Mouse (Mus musculus) frontal cortex, postnatal 36 days (tissue): Measurements from ENCODE around the gene Arpc1a.
A peak's percentile ranks its signal among the peaks of the same experiment; 100 is the strongest.

Source experiments
- DNase-seq, 2 experiments: peaks; one replicate each; pipeline ENCODE4 v3.0.0; 2022; ENCODE audit warnings: low spot score in 2 of 2

The Arpc1a gene

DNA sequence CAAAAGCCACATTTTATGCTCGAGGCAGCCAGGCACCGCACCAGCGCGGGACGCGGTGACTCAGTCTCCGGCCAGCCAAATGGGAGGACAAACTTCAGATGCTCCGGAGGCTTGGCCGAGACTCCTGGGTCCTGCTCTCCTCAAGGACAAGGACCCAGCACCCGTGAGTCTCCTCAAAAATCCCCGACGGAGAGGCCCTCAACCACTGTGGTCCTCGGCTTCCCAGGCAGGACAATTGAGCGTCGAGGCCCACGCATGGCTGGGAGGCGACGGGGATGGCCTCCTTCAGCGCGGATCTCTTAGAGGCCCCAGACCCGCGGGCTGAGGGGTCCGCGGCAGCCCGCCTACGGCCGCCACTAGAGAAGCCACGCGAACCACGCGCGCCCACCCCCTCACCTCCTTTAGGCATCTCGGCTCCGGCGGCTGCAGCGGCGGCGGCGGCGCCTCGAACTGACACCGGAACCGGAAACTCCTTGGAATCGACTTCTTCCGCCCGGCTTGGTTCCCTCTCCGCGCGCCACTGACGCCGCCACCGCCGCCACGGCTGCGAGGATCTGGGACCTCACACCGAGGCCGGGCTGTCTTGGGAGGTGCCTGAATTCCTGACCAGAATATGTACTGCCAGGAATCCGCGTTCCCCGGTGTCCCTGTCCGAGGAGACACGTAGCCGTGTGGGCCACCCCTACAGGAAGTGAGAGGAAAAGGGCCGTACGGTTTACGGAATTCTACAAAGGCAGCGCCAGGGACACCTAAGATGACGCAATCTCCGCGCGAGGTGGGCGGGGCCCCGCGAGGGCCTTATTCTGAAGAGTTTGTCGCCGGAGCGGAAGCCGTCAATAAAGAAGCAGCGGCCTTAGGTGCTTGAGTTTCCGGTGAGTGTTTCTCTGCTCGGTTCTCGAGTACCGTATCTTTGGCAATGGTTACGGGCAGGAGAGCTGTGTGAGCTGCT, 56.2 kb downstream of the Arpc1a start, which contains the start of the genes Pdap1 and Bud31:
Gene Pdap1, minus strand, starts transcription at position 668 of the 949 bp plus-strand sequence.
Gene Bud31, plus strand, starts transcription at position 792 of the 949 bp plus-strand sequence.
- peak; percentile 96 to 97 for DNase-seq

DNA sequence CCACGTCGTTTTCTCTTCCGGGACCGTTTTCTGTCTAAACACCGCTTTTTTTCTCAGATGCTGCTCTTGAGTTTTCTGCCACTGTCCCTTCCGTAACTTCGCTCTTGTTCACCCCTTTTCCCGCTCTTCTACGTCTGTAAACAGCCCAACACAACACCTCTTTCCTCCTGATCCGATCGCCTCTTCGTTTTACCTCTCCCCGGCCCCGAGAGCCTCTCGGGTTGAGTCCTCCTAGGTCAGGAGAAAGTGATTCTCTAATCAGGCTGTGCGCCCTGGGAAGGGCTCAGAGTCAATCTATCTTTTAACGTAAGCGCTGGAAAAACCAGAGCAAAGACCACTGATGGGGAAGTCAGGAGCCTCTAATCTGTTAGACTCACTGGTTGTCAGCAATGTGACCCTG, 57.0 kb downstream of the Arpc1a start:
- DNase-seq, result no peak

DNA sequence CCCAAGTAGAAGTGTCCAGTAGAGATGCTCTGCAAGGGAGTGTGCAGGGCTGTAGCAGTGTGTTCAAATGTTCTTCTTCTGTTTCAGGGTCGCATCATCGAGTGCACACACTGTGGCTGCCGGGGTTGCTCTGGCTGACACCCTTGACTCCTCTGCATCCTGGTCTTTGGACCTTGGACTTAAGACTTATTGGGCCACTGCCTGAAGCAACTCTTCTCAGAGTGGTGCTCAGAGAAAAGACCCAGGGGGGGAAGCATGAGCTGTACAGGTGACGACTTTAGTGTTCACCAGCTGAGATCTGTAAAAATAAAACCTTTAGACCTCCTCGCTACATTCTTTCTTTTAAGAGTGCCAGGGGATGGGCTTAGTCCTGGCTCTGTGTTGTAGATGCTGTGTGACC, 64.1 kb downstream of the Arpc1a start:
- no peak for DNase-seq

DNA sequence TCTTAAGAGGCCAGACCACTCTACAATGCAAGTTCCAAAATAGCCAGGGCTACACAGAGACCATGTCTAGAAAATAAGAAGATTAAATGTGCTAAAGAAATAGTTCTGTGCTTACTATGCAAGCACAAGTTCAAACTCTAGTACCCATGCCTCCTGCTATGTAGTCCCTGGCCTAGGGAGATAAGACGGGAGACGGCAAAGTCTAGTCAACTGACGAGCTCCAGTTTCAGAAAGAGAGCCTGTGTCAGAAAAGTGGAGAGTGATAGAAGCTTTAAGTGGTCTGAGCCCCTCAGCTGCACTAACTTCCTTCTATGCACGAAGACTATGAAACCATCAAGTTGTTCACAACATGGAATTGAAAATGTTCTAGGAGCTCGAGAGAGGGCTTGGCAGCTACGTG, 65.7 kb downstream of the Arpc1a start:
- DNase-seq, result no peak

DNA sequence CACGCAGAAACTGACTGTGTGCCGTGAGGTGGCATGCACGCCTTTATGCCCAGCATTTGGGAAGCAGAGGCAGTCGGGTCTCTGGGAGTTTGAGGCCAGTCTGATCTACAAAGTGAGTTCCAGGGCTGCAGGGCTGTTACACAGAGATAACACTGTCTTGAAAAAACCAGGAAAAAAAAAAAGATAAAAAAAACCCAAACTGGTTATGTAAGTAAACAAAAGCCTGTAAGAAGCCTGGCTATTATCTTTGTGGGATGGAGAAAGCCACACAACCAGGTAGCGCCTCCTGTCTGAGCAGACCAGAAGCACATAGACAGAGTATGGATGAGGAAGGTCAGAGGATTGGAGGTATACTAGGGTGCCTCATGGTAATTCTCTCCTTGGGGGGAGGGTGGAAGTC, 69.1 kb downstream of the Arpc1a start:
- DNase-seq, result no peak
